Mouse (Mus musculus): ENCODE measurements around the gene Ifna7.
"Not testable (repeated sequence)": the region's sequence is repeated elsewhere in the genome, so short reads cannot be mapped to it uniquely, and the experiment has no call there.

DNA sequence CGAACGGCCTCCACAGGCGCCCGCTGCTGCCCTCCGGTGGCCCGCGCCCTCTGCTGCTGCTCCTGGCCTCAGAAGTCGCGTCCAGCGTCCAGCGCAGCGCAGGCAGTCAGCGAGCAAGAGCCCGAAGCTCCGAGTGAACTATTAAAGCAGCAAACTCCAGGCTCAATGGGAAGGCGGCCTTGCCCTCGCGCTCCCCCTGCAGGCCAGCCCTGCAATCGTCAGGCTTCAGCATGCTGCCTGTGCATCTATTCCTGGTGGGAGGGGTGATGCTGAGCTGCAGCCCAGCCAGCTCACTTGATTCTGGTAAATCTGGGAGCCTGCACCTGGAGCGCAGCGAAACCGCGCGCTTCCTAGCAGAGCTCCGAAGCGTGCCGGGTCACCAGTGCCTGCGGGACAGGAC lies 27.6 kb upstream of the Ifna7 start, which contains the start of gene Gm13277:
- TF ChIP-seq CTCF (IDR thresholded peaks at IDR 0.05; ENCODE audit: low read depth, low read length) = peak; percentile 28
- TF ChIP-seq POLR2A (IDR thresholded peaks at IDR 0.05; ENCODE audit: insufficient read depth, low read length); EP300 (IDR thresholded peaks at IDR 0.05; ENCODE audit: insufficient read depth, low read depth, low read length): not testable (repeated sequence)

Measured in ES-Bruce4 (cell line).